Mouse (Mus musculus) stomach, embryonic 15.5 days (tissue): ENCODE data around the gene Atf5. TPM values are rescaled to one million over a fixed set of nuclear protein-coding genes. Genes with fewer than 3 reads are reported as not detected.
A peak's percentile ranks its signal among the peaks of the same experiment; 100 is the strongest.

Experiments used
- ATAC-seq: fragments of 200-750 bp; cut with Nextera tagmentation; 2 replicates; pipeline ENCODE4 v1.8.0; 2017; ENCODE audit warnings: low read depth, moderate number of reproducible peaks, moderate TSS enrichment; ENCODE audit not compliant: insufficient read depth, low FRiP score
- H3K27ac ChIP-seq: fragments of 300-500 bp; sonication (generic); 2 replicates; pipeline ENCODE4 v1.5.1; 2015; ENCODE audit warnings: mild to moderate bottlenecking, inconsistent platforms
- H3K27me3 ChIP-seq: fragments of 300-500 bp; sonication (generic); replicated peaks from 2 replicates; pipeline ENCODE4 v1.6.1; 2015; ENCODE audit warnings: inconsistent platforms
- H3K36me3 ChIP-seq: fragments of 300-500 bp; sonication (generic); 2 replicates; pipeline ENCODE4 v1.6.1; 2015; ENCODE audit warnings: inconsistent platforms
- H3K4me1 ChIP-seq: fragments of 300-500 bp; sonication (generic); 2 replicates; pipeline ENCODE4 v1.6.1; 2015; ENCODE audit warnings: inconsistent platforms
- H3K4me2 ChIP-seq: fragments of 300-500 bp; sonication (generic); 2 replicates; pipeline ENCODE4 v1.6.1; 2015; ENCODE audit warnings: mild to moderate bottlenecking, inconsistent platforms
- H3K4me3 ChIP-seq: fragments of 300-500 bp; sonication (generic); replicated peaks from 2 replicates; pipeline ENCODE4 v1.5.1; 2015; ENCODE audit warnings: inconsistent platforms
- H3K9ac ChIP-seq: fragments of 300-500 bp; sonication (generic); 2 replicates; pipeline ENCODE4 v1.6.1; 2015; ENCODE audit warnings: inconsistent platforms
- H3K9me3 ChIP-seq: fragments of 300-500 bp; sonication (generic); 2 replicates; pipeline ENCODE4 v1.6.1; 2016; ENCODE audit warnings: inconsistent platforms
- WGBS: fragments of 180-500 bp; shearing (Covaris S2); methylation state at CpG from one replicate; pipeline ENCODE4 v1.1.7; 2015; 5-methylcytosine and 5-hydroxymethylcytosine counted together
- polyA plus RNA-seq: library from polyadenylated mRNA; unstranded; fragments of >200 nt; fragmentation: Nextera tagmentation; extraction: Ambion mirVana; gene quantifications from 2 replicates; pipeline ENCODE4 v1.2.1, GENCODE M21; 2015

Gene Atf5
- polyA plus RNA-seq, 1 experiment from 2014 or later: 6.4 TPM

GRCm38 (mm10) chr7:44817441-44817840 lies 983 bp upstream of the Atf5 start:
- no peak for ATAC-seq
- H3K4me1 ChIP-seq: peaks cover 41% of the 10 kb centered on the region
- H3K4me2 ChIP-seq: peak overlapping the region; percentile 82
- H3K9ac ChIP-seq: peak overlapping the region; percentile 95
- H3K27me3 ChIP-seq: no peaks in the 10 kb centered on the region
- peak overlapping the region; percentile 88 for H3K4me3 ChIP-seq
- H3K27ac ChIP-seq: peak overlapping the region; percentile 98; the same call in 1 of the 2 replicates
- H3K36me3 ChIP-seq: no peaks in the 10 kb centered on the region; the same call in 1 of the 2 replicates
- no peaks in the 10 kb centered on the region for H3K9me3 ChIP-seq
- 12% methylated on average over 3 of the region's 3 CpGs for WGBS

DNA sequence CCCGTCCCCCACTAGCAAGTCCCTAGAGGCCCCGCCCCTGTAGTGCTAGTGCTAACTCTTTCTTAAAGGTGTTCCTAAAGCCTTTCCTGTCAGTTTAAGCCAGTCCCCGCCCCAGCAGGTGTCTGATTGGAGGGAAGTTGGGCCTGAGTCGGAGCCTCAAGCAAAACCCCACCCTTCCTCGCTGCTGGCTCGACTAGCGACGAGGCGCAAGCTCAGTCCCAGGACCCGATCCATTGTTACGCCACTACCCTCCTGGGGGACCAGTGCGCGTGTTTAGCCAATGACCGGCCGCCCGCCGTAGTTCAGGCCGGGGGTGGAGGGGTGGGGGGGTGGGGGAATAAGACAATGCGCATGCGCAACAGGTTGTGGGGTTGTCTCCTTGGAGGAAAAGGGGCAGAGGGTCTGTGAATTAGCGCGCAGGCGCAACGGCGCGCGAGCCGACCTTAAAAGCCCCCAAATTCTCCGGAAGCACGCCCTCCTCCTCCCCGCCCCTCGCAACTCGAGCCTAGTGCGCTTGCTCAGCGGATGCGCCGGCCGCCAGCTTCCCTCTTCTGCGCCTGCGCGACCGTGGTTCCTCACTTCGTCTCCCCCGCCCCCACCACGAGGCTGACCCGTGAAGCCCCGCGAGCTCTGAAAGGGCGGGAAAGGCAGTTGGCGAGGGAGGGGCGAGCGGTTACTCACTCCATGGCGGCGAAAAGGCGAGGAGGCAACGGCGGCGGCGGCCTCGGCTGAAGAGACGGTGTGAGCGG lies 563 bp downstream of the Atf5 start, which contains the start of the genes Nup62 and Il4i1:
Gene Nup62, plus strand, starts transcription at position 368 of the 749 bp plus-strand sequence.
Gene Il4i1, plus strand, starts transcription at position 667 of the 749 bp plus-strand sequence.
- under 1% methylated on average over 61 of the region's 62 CpGs for WGBS
- no peaks in the 10 kb centered on the region for H3K9me3 ChIP-seq
- H3K36me3 ChIP-seq: peaks cover 4% of the 10 kb centered on the region; the same call in 1 of the 2 replicates
- peak within 1 kb of the TSS; percentile 98 for H3K27ac ChIP-seq
- peaks cover 36% of the 10 kb centered on the region for H3K4me1 ChIP-seq
- H3K4me2 ChIP-seq: peak within 1 kb of the TSS; percentile 82
- ATAC-seq: peak; percentile 94
- H3K9ac ChIP-seq: peak within 1 kb of the TSS; percentile 95
- H3K27me3 ChIP-seq: no peaks in the 10 kb centered on the region
- H3K4me3 ChIP-seq: peak within 1 kb of the TSS; percentile 88

DNA sequence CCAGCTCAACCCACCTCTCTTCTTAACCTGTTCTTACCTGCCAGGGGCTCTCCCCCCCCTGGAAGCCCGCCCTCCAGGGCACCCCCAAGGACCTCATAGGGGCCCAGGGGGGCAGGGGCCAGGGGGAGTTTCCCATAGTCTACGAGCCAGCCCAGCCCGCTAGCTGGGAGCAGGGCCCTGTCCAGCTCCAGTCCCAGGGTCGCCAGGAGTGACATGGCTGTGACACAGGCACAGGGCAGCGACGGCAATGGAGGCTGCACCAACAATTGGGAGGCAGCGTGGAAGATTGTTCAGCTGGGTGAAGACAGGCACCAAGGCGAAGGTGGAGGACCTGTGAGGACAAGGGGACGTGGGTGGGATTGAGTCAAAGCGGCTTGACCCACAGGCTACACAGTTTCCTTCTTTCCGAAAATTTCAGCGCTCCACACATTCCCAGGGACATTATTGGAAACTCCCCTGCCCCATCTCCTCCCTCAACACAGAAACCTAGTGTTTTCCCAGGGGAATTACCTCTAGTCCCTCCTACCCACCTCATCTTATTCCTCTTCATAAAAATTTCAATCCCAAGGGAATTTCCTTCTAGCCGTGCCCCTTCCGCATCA lies 1.4 kb downstream of the Atf5 start:
- Histone ChIP-seq H3K9me3 (no peaks in the 10 kb centered on the region), H3K27ac (peak overlapping the region; percentile 98), H3K27me3 (no peaks in the 10 kb centered on the region), H3K9ac (no peak overlapping the region), H3K4me2 (peak overlapping the region; percentile 82), H3K4me1 (peaks cover 31% of the 10 kb centered on the region), H3K36me3 (peaks cover 4% of the 10 kb centered on the region; the same call in 1 of the 2 replicates), H3K4me3 (peak overlapping the region; percentile 88)
- no peak for ATAC-seq
- 32% methylated on average over 14 of the region's 14 CpGs for WGBS

- no peak overlapping the region for H3K4me3 ChIP-seq
- no peak for ATAC-seq
- no peak overlapping the region for H3K27ac ChIP-seq
- H3K4me1 ChIP-seq: peaks cover 26% of the 10 kb centered on the region
- 89% methylated on average over 4 of the region's 4 CpGs for WGBS
- H3K9ac ChIP-seq: no peak overlapping the region
- no peaks in the 10 kb centered on the region for H3K9me3 ChIP-seq
- no peak overlapping the region for H3K4me2 ChIP-seq
- H3K36me3 ChIP-seq: peaks cover 4% of the 10 kb centered on the region; the same call in 1 of the 2 replicates
- H3K27me3 ChIP-seq: no peaks in the 10 kb centered on the region
Measured at GRCm38 (mm10) chr7:44814423-44814822, 2.0 kb downstream of the Atf5 start.

GRCm38 (mm10) chr7:44813985-44814384 lies 2.5 kb downstream of the Atf5 start:
- H3K4me3 ChIP-seq: no peak overlapping the region
- H3K4me1 ChIP-seq: peaks cover 22% of the 10 kb centered on the region
- WGBS: 92% methylated on average over 3 of the region's 3 CpGs
- H3K27me3 ChIP-seq: no peaks in the 10 kb centered on the region
- ATAC-seq: no peak
- H3K9me3 ChIP-seq: no peaks in the 10 kb centered on the region
- no peak overlapping the region for H3K27ac ChIP-seq
- no peak overlapping the region for H3K4me2 ChIP-seq
- H3K36me3 ChIP-seq: 0 out of 2 replicates have a peak, but pooled peaks cover 4% of the 10 kb centered on the region
- H3K9ac ChIP-seq: no peak overlapping the region

DNA sequence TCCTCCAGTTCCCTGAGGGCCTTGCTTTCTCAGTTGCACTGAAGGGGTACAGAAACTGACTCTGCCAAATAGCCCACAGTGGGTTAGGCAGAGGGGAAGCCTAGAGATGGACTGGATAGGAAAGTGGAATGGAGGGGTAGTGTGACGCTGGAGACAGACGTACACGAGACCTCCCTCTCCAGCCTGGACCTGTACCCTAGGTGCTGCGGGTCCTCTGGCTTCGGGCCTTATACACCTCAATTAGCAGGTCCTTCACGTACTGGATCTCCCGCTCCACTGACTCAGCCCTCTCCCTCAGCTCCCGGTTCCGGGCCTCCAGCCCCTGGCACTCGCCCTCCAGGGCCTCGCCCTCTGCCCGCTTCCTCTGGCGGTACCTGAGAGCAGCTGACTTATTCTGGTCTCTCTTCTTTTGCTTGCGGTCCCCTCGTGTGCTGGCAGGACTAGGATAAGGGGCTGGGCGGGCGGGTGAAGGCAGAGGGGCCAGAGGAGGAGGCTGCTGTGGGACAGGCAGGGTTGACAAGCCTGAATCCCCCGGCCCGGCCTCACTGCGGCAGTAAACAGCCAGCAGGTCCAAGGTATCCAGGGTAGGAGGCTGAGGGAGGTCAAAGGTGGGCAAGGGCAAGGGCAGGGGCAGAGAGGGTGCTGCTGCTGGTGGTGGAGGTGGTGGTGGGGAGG lies 3.7 kb downstream of the Atf5 start:
- H3K4me3 ChIP-seq: no peak overlapping the region
- no peaks in the 10 kb centered on the region for H3K9me3 ChIP-seq
- WGBS: 89% methylated on average over 19 of the region's 20 CpGs
- no peaks in the 10 kb centered on the region for H3K27me3 ChIP-seq
- ATAC-seq: no peak
- 0 out of 2 replicates have a peak, but pooled peaks cover 4% of the 10 kb centered on the region for H3K36me3 ChIP-seq
- H3K27ac ChIP-seq: no peak overlapping the region
- H3K9ac ChIP-seq: no peak overlapping the region
- peaks cover 11% of the 10 kb centered on the region for H3K4me1 ChIP-seq
- no peak overlapping the region for H3K4me2 ChIP-seq

GRCm38 (mm10) chr7:44810819-44811557 lies 5.5 kb downstream of the Atf5 start:
- ATAC-seq: no peak
- H3K4me2 ChIP-seq: no peak overlapping the region
- H3K36me3 ChIP-seq: 0 out of 2 replicates have a peak, but pooled peaks cover 4% of the 10 kb centered on the region
- 85% methylated on average over 7 of the region's 7 CpGs for WGBS
- no peak overlapping the region for H3K27ac ChIP-seq
- peaks cover 7% of the 10 kb centered on the region for H3K4me1 ChIP-seq
- H3K9me3 ChIP-seq: no peaks in the 10 kb centered on the region
- H3K27me3 ChIP-seq: no peaks in the 10 kb centered on the region
- no peak overlapping the region for H3K9ac ChIP-seq
- no peak overlapping the region for H3K4me3 ChIP-seq

- Histone ChIP-seq H3K4me3 (no peak overlapping the region), H3K4me2 (no peak overlapping the region), H3K4me1 (peaks cover 7% of the 10 kb centered on the region), H3K27me3 (no peaks in the 10 kb centered on the region), H3K27ac (no peak overlapping the region), H3K36me3 (0 out of 2 replicates have a peak, but pooled peaks cover 4% of the 10 kb centered on the region), H3K9ac (no peak overlapping the region), H3K9me3 (no peaks in the 10 kb centered on the region)
- no peak for ATAC-seq
- 83% methylated on average over 4 of the region's 4 CpGs for WGBS
Measured at GRCm38 (mm10) chr7:44810365-44810764, 6.1 kb downstream of the Atf5 start.

- no peaks in the 10 kb centered on the region for H3K9me3 ChIP-seq
Measured at GRCm38 (mm10) chr7:44809466-44809865, 7.0 kb downstream of the Atf5 start.

DNA sequence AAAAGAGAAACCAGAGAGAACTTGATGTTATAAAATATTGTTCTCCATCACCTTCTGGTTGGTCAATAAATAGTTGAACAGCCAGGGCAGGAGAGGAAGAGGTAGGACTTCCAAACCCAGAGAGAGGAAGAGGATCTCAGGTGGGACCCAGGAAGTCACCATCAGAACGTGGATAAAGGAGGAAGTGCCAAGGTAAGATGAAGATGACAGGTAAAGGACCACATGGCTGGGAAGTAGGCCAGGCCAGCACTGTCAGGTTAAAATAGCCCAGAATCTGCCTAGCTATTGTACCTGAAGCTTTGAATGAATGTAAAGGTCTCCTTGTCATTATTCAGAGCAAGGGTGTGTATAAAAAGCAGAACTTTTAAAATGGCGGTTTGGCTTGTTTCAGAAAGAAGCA lies 7.5 kb downstream of the Atf5 start:
- H3K9me3 ChIP-seq: no peaks in the 10 kb centered on the region
- no peaks in the 10 kb centered on the region; the same call in 1 of the 2 replicates for H3K4me1 ChIP-seq
- 86% methylated on average over 2 of the region's 2 CpGs for WGBS
- no peak overlapping the region for H3K27ac ChIP-seq
- H3K9ac ChIP-seq: no peak overlapping the region
- ATAC-seq: no peak
- H3K4me3 ChIP-seq: no peak overlapping the region
- no peaks in the 10 kb centered on the region for H3K27me3 ChIP-seq
- 0 out of 2 replicates have a peak, but pooled peaks cover 4% of the 10 kb centered on the region for H3K36me3 ChIP-seq
- no peak overlapping the region for H3K4me2 ChIP-seq

More at GRCm38 (mm10) chr7:44809466-44809865, 7.0 kb downstream of the Atf5 start:
- Histone ChIP-seq H3K36me3 (0 out of 2 replicates have a peak, but pooled peaks cover 4% of the 10 kb centered on the region), H3K9ac (no peak overlapping the region), H3K4me1 (no peaks in the 10 kb centered on the region; the same call in 1 of the 2 replicates), H3K4me3 (no peak overlapping the region), H3K27ac (no peak overlapping the region), H3K27me3 (no peaks in the 10 kb centered on the region), H3K4me2 (no peak overlapping the region)
- no peak for ATAC-seq
- 90% methylated on average over 3 of the region's 3 CpGs for whole genome bisulfite sequencing

DNA sequence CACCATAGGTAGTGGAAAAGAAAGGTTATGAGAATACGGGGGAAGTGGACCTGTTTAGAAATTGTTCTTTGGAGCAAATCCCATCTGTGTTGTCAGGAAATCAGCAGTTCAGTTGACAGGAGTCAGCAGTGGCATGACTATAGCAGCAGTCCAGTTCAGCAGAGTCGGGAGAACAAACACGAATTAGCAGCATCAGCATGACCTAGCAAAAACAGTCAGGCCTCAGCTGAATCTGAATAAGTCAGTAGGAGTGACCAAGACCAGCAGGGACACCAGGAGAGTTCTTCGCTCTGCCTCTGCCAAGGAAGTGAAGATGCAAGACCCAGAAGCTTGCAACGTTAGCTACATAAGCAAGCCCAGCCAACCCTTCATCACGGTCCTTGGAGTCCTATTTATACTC lies 23.7 kb downstream of the Atf5 start:
- H3K27me3 ChIP-seq: no peaks in the 10 kb centered on the region
- H3K9me3 ChIP-seq: no peaks in the 10 kb centered on the region
- WGBS: 77% methylated on average over 6 of the region's 6 CpGs
- no peak overlapping the region for H3K9ac ChIP-seq
- no peaks in the 10 kb centered on the region for H3K36me3 ChIP-seq
- no peak overlapping the region for H3K4me2 ChIP-seq
- no peak overlapping the region for H3K27ac ChIP-seq
- H3K4me1 ChIP-seq: no peaks in the 10 kb centered on the region
- ATAC-seq: no peak
- H3K4me3 ChIP-seq: no peak overlapping the region
